Mouse (Mus musculus): ENCODE data around the gene Hist1h2bm.
A peak's percentile ranks its signal among the peaks of the same experiment; 100 is the strongest.

The Hist1h2bm gene

GRCm38 (mm10) chr13:21721757-21722372 lies at the start of gene Hist1h2bm:
Gene Hist1h2bm (plus strand): TSS chr13:21722044.
- DNase-seq (ENCODE audit: low read depth, low spot score) = peak; percentile 94

GRCm38 (mm10) chr13:21677305-21677704 lies 44.5 kb upstream of the Hist1h2bm start, which contains the start of gene Olfr1360:
Gene Olfr1360 (minus strand): TSS chr13:21677405.
- DNase-seq (ENCODE audit: low read depth, low spot score) = no peak

DNA sequence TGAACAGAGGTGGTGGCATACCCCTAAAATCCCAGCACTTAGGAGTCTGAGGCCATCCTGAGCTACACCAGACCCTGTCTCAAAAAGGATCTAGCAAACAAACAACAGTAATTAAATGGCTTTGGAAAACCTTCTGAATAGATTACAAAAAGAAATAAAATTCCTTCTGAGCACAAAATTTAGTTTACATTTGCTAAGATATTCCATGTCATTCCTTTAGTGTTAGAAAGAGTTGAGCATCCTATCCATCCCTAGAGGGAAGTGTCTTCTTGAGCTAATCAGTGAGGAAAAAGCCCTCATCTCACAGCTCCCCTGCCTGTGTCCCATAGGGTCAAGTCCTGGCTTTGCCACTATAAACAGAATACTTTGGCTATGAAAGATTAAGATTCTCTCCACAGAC lies 24.0 kb upstream of the Hist1h2bm start, which contains the start of gene Olfr1359:
Gene Olfr1359 (plus strand): TSS at position 301 of the 400 bp plus-strand sequence.
- DNase-seq (ENCODE audit: low read depth, low spot score) = no peak

DNA sequence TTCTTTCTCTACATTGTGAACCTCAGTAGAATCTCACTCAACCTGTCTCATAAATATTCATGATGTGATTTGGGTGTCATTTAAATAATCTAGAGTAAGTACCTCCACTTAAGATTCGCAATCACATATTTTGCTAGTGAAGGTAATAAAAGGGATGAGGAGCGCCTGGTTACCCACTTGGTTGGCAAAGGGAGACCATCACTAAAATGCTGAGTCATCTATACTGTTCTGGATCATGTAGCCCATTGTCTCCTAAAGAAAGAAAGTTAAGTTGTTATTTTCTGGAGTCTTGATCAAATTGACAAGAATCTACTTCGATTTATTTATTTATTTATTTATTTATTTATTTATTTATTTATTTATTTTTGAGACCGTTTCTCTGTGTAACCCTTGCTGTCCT lies 15.2 kb upstream of the Hist1h2bm start:
- DNase-seq (ENCODE audit: low read depth, low spot score) = no peak

DNA sequence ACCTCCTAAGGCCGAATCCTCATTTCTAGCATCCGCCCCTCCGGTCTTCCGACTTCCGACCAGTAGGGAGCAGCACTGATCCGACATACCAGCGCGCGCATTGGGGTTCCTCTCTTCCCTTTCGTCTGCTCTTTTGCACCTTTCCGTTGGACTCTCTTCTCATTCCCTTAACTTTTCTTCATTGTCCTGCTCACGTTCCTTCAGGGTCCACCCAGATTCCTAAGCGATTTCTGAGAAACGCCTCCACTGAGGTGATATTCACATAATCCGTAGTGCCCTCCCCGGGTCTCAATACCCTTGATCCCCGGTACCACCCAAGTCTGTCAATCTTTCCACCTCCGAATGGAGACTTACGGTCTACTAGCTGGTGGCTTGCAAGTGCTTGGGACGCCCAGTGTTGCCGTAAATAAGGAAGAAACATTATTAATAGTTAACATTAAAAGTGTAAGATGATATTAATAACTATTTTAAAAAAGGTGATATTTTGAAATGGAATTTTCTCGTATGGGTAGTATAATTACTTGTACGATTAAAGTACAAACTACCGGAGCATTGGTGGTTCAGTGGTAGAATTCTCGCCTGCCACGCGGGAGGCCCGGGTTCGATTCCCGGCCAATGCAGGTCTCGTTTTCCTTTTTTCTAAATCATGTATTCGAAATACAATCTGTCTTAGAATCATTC lies 11.7 kb upstream of the Hist1h2bm start:
- DNase-seq (ENCODE audit: low read depth, low spot score) = peak; percentile 92

DNA sequence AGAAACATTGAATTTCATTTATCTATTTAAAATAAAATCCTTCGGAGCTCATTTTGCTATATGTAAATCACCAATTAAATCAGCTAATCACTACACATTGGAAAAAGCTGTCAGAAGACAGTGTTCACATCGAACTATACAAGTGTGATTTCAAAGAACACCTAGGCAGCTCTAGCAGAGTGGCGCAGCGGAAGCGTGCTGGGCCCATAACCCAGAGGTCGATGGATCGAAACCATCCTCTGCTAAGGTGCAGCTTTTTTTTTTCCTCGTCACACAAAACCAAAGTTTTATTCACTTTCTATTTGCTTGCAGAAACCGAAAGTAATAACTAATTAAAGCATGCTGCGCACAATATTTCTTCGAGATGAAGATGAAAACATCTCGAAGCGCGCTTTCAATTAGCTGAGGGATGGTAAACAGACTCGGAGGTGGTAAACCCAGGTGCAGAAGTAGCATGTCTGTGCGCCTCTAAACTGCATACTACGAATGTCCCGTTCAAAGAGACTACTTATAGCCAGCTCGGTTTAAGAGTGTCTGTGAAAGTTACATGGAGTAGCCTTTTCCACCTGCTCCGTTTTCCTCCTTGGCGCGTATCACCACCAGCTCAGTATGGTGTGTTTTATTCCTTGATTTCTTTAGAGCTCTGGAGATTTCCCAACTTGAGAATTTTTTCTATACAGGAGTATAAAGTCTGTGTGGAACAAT lies 10.9 kb upstream of the Hist1h2bm start:
- DNase-seq (ENCODE audit: low read depth, low spot score) = peak; percentile 89

DNA sequence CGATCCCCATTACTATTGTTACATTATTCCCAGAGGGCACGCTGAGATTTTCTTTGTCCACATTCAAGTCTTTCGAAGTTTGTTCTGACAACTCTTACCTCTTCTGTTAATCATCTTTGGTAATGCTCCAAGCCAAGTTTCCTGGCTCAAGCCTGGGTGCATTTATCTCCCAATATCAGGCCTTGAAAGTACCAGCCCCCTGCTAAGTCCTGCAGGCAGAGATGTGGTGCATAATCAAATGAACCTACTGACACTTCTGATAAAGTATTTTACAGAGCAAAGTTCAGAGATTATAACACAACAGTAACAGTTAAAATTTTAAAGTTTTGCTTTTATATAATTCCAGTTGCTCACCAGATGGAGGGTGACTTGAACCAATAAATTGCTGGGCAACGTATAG lies 10.1 kb upstream of the Hist1h2bm start:
- DNase-seq (ENCODE audit: low read depth, low spot score) = no peak

GRCm38 (mm10) chr13:21714725-21715124 lies 7.1 kb upstream of the Hist1h2bm start:
- peak; percentile 85 for DNase-seq (ENCODE audit: low read depth, low spot score)

- DNase-seq (ENCODE audit: low read depth, low spot score) = peak; percentile 75
Measured at GRCm38 (mm10) chr13:21715131-21715863, 6.5 kb upstream of the Hist1h2bm start.

GRCm38 (mm10) chr13:21715864-21716539 lies 5.8 kb upstream of the Hist1h2bm start, which contains the start of the genes Hist1h2bl and Hist1h2ai:
Gene Hist1h2bl (minus strand): TSS chr13:21716143.
Gene Hist1h2ai (plus strand): TSS chr13:21716422.
- DNase-seq (ENCODE audit: low read depth, low spot score) = peak; percentile 96

- peak; percentile 81 for DNase-seq (ENCODE audit: low read depth, low spot score)
Measured at GRCm38 (mm10) chr13:21716540-21717391, 5.1 kb upstream of the Hist1h2bm start.

- DNase-seq (ENCODE audit: low read depth, low spot score) = peak; percentile 96
Measured at GRCm38 (mm10) chr13:21717397-21718357, 4.2 kb upstream of the Hist1h2bm start, which contains the start of gene Hist1h3h. Gene Hist1h3h (plus strand): TSS chr13:21717659.

DNA sequence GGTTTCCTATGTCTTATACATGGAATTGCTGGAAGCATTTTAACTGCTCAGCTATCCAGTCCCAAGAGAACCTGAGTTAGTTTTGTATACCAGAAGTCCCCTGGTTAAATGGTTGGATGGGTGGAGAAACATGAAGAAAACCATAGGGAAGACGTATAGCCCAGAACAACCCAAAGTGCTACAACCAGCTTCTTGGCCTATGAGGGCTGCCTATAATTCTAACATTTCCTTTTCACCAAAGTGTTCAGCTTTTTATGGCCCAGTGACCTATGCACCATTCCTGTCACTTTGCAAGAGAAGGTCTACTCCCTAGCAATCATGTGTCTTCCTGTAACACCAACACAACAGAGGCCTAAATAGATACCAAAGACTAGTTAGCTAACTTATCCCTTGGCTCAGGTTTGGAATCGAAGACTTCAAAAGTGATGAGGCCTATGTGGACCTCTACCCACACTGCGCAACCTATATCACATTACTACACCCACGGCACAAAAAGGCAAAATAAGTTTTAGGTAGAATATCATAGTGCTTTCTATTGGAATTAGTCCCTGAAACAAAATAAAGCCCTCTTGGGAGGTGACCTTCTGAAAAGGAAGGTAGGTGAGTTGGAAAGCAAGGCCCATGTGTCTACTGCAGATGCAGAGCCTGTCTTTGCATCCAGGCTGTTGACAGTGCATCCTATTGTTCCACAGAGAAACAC lies 3.3 kb upstream of the Hist1h2bm start:
- DNase-seq (ENCODE audit: low read depth, low spot score) = peak; percentile 59

DNA sequence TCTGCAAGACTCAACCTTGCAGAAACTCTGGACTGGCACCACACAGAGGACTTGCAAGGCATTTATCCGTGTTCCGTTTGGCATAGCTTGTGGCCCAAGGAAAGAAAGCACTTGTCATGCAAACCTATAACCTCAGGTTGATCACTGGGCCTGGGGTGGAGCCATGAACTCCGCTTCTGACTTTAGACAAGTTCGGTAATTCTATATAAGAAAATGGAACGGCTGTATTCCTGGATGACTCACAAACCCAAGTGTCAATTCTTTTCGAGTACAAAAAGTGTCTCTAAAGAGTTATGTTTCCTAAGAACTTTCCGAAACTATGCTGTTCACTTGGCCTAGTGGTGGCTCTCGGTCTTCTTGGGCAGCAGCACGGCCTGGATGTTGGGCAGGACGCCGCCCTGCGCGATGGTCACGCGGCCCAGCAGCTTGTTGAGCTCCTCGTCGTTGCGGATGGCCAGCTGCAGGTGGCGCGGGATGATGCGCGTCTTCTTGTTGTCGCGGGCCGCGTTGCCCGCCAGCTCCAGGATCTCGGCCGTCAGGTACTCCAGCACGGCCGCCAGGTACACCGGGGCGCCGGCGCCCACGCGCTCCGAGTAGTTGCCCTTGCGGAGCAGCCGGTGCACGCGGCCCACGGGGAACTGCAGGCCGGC lies 612 bp upstream of the Hist1h2bm start:
- DNase-seq (ENCODE audit: low read depth, low spot score) = peak; percentile 77

DNA sequence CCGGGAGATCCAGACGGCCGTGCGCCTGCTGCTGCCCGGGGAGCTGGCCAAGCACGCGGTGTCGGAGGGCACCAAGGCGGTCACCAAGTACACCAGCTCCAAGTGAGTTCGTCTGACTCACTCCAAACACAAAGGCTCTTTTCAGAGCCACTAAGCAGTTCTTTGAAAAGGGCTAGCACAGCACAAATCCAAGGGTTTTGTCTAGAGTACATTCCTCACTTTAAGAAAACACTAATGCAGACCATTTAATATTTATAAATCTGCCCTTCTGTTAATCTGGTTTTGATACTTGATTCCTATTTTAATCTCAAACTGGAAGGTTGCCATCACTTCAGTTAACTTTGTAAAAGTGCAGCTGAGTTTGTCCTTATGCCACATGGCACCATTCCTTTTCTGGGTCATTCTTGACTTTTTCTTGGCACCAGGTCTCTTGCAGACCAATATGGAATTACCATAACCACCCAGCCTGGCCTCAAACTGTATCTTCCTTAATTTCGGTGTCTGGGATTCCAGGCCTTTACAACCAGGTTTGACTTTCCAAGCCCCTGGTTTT lies 605 bp downstream of the Hist1h2bm start:
- DNase-seq (ENCODE audit: low read depth, low spot score) = no peak

DNA sequence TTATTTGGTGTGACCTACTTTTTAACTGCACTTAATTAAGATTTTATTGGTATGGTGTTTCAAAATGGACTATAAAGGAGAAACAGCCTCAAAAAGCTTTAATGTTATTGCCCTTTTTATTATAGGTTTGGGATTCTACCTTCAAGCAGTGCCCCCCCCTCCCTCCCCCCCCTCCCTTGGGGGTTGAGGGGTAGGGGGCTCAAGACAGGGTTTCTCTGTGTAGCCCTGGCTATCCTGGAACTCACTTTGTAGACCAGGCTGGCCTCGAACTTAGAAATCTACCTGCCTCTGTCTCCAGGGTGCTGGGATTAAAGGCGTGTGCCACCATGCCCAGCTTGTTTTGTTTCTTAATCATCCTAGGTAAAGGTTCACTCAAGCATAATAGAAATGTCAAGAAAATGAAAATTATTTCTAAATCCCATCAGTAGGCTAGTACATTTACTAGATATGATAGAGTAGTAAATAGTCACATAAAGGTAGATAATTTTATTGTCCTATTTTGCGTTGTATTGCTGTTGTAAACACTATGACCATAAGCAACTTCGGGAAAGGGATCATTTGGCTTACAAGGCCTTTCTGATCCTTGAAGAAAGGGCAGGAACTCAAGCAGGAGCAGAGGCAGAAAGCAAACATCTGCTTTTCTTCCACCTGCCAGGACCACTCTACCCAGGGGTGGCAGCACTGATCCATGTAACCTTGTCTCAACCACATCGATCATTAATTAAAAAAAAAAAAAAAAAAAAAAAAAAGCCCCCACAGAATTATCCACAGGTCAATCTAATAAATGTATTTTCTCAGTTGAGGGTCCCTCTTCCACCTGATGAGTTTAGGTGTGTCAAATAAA lies 1.4 kb downstream of the Hist1h2bm start:
- peak; percentile 55 for DNase-seq (ENCODE audit: low read depth, low spot score)
